Mouse (Mus musculus): ENCODE results near the gene Vsig2. TPM values are rescaled to one million over a fixed set of nuclear protein-coding genes. Genes with fewer than 3 reads are reported as not detected.

Gene Vsig2
- polyA plus RNA-seq, 1 experiment from 2014 or later = 1.1 TPM

- peak overlapping the region; percentile 39 for H3K4me3 ChIP-seq (ENCODE audit: low read length)
- H3K36me3 ChIP-seq (ENCODE audit: control insufficient read depth, insufficient read depth, low read length) = peaks cover 2% of the 10 kb centered on the region; the same call in 1 of the 2 replicates
- WGBS = 1% methylated on average over 32 of the region's 32 CpGs
- peak overlapping the region; percentile 68 for H3K4me2 ChIP-seq (ENCODE audit: low read length)
- H3K27me3 ChIP-seq (replicated peaks; ENCODE audit: control insufficient read depth, insufficient read depth, low read length) = peaks cover 35% of the 10 kb centered on the region
- H3K4me1 ChIP-seq (ENCODE audit: control insufficient read depth, insufficient read depth, low read depth, low read length) = peaks cover 19% of the 10 kb centered on the region
- H3K27ac ChIP-seq (ENCODE audit: low read depth, low read length) = no peak overlapping the region
- H3K9me3 ChIP-seq (ENCODE audit: control insufficient read depth, low read length) = no peaks in the 10 kb centered on the region
- ATAC-seq = peak; percentile 51
- peak overlapping the region; percentile 44 for H3K9ac ChIP-seq (ENCODE audit: low read depth, low read length)
Measured at GRCm38 (mm10) chr9:37530031-37530887, 8.8 kb upstream of the Vsig2 start.

DNA sequence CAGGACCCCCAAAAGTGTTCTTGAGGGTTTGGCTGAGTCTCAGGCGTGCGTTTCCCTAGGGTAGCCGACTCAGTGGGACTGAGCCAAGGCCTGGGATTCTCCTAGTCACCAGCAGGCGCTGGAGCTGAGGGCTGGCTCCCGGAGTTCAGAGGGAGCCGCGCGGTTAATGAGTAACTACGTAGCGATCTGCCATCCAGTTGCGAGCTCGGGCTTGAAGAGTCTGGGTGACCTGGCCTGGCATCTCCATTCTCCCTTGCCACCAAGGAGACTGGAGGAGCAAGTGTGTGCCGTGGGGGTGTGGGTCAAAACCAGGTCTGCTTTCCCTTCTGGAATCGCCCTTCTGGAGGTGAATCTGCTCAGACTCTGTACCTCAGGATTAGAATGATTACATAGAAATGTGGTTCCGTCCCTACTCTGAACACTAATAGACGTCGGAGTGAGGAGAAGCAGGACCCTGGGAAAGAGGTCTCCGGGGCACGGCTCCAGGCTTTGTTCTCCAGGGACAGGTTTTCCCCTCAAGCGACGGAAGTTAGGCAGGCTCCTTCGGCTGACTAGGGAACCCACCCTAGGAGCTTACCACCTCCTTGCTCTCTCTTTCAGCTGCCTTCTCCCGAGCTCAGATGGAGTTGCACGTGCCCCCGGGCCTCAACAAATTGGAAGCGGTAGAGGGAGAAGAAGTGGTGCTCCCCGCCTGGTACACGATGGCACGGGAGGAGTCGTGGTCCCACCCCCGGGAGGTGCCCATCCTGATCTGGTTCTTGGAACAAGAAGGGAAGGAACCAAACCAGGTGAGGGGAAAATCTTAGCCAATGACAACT, 8.0 kb upstream of the Vsig2 start:
- H3K27me3 ChIP-seq (replicated peaks; ENCODE audit: control insufficient read depth, insufficient read depth, low read length) = peaks cover 32% of the 10 kb centered on the region

GRCm38 (mm10) chr9:37536851-37537250, 2.2 kb upstream of the Vsig2 start:
- H3K9ac ChIP-seq (ENCODE audit: low read depth, low read length) = no peak overlapping the region
- H3K36me3 ChIP-seq (ENCODE audit: control insufficient read depth, insufficient read depth, low read length) = peaks cover 2% of the 10 kb centered on the region; the same call in 1 of the 2 replicates
- no peak for ATAC-seq
- no peaks in the 10 kb centered on the region for H3K4me1 ChIP-seq (ENCODE audit: control insufficient read depth, insufficient read depth, low read depth, low read length)
- no peak overlapping the region for H3K27ac ChIP-seq (ENCODE audit: low read depth, low read length)
- WGBS = 84% methylated on average over 4 of the region's 4 CpGs
- H3K9me3 ChIP-seq (ENCODE audit: control insufficient read depth, low read length) = no peaks in the 10 kb centered on the region
- H3K4me2 ChIP-seq (ENCODE audit: low read length) = no peak overlapping the region
- H3K4me3 ChIP-seq (ENCODE audit: low read length) = no peak overlapping the region
- H3K27me3 ChIP-seq (replicated peaks; ENCODE audit: control insufficient read depth, insufficient read depth, low read length) = peaks cover 2% of the 10 kb centered on the region; the same call in 1 of the 2 replicates

More for the DNA sequence above, 8.0 kb upstream of the Vsig2 start:
- peak; percentile 73 for ATAC-seq
- peaks cover 2% of the 10 kb centered on the region; the same call in 1 of the 2 replicates for H3K36me3 ChIP-seq (ENCODE audit: control insufficient read depth, insufficient read depth, low read length)
- H3K4me2 ChIP-seq (ENCODE audit: low read length) = peak overlapping the region; percentile 68
- H3K4me3 ChIP-seq (ENCODE audit: low read length) = peak overlapping the region; percentile 39
- 2% methylated on average over 31 of the region's 31 CpGs for WGBS
- H3K9ac ChIP-seq (ENCODE audit: low read depth, low read length) = peak overlapping the region; percentile 44
- H3K4me1 ChIP-seq (ENCODE audit: control insufficient read depth, insufficient read depth, low read depth, low read length) = peaks cover 19% of the 10 kb centered on the region
- no peaks in the 10 kb centered on the region for H3K9me3 ChIP-seq (ENCODE audit: control insufficient read depth, low read length)
- no peak overlapping the region for H3K27ac ChIP-seq (ENCODE audit: low read depth, low read length)

DNA sequence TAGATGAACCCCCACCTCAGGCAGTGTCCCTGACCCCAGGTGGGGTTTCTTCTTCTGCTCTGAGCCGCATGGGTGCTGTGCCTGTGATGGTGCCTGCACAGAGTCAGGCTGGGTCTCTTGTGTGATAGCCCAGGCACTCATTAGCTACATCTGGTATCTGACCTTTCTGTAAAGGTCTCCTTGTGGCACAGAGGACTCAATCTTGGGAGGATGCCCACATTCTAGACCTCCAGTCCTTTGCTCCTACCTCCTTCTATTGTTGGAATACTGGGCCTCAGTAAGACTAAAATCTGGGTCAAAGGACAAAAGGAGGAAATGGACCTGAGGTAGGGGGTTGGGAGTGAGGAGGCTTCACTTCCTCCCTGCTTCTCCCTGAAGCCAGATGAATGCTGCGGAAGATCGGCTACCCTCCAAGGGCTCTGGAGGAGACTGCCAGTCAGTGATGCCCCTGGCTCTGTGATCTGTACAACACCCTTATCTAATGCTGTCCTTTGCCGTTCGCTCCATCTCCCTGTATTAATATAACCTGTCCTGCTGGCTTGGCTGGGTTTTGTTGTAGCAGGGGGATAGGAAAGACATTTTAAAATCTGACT, 1.3 kb upstream of the Vsig2 start:
- H3K27ac ChIP-seq (ENCODE audit: low read depth, low read length) = no peak overlapping the region
- H3K27me3 ChIP-seq (replicated peaks; ENCODE audit: control insufficient read depth, insufficient read depth, low read length) = no peaks in the 10 kb centered on the region; the same call in 1 of the 2 replicates
- no peak overlapping the region for H3K4me3 ChIP-seq (ENCODE audit: low read length)
- no peaks in the 10 kb centered on the region for H3K9me3 ChIP-seq (ENCODE audit: control insufficient read depth, low read length)
- no peak overlapping the region for H3K9ac ChIP-seq (ENCODE audit: low read depth, low read length)
- 81% methylated on average over 5 of the region's 5 CpGs for WGBS
- no peaks in the 10 kb centered on the region for H3K4me1 ChIP-seq (ENCODE audit: control insufficient read depth, insufficient read depth, low read depth, low read length)
- no peak for ATAC-seq
- H3K36me3 ChIP-seq (ENCODE audit: control insufficient read depth, insufficient read depth, low read length) = peaks cover 2% of the 10 kb centered on the region; the same call in 1 of the 2 replicates
- H3K4me2 ChIP-seq (ENCODE audit: low read length) = no peak overlapping the region

DNA sequence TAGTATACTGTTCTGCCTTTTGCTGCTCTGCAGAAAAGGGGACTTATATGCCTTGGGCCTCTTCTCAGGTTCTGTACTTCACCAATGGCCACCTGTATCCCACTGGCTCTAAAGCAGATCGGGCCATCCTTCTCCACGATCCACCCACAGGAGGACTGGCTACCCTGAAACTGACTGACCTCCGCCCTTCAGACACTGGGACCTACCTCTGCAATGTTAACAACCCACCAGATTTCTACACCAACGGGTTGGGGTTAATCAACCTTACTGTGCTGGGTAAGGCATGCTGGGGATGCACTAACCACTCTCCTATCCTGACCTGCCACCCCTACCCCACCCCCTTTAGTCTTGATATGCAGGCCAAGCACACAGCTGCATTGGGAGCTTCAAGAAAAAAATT, 1.2 kb downstream of the Vsig2 start:
- Histone ChIP-seq H3K4me1 (ENCODE audit: control insufficient read depth, insufficient read depth, low read depth, low read length) (peaks cover 8% of the 10 kb centered on the region), H3K36me3 (ENCODE audit: control insufficient read depth, insufficient read depth, low read length) (no peaks in the 10 kb centered on the region), H3K9me3 (ENCODE audit: control insufficient read depth, low read length) (no peaks in the 10 kb centered on the region), H3K27me3 (replicated peaks; ENCODE audit: control insufficient read depth, insufficient read depth, low read length) (peaks cover 2% of the 10 kb centered on the region), H3K4me3 (ENCODE audit: low read length) (no peak overlapping the region), H3K9ac (ENCODE audit: low read depth, low read length) (no peak overlapping the region), H3K4me2 (ENCODE audit: low read length) (no peak overlapping the region), H3K27ac (ENCODE audit: low read depth, low read length) (no peak overlapping the region)
- 88% methylated on average over 4 of the region's 4 CpGs for WGBS
- ATAC-seq = no peak

DNA sequence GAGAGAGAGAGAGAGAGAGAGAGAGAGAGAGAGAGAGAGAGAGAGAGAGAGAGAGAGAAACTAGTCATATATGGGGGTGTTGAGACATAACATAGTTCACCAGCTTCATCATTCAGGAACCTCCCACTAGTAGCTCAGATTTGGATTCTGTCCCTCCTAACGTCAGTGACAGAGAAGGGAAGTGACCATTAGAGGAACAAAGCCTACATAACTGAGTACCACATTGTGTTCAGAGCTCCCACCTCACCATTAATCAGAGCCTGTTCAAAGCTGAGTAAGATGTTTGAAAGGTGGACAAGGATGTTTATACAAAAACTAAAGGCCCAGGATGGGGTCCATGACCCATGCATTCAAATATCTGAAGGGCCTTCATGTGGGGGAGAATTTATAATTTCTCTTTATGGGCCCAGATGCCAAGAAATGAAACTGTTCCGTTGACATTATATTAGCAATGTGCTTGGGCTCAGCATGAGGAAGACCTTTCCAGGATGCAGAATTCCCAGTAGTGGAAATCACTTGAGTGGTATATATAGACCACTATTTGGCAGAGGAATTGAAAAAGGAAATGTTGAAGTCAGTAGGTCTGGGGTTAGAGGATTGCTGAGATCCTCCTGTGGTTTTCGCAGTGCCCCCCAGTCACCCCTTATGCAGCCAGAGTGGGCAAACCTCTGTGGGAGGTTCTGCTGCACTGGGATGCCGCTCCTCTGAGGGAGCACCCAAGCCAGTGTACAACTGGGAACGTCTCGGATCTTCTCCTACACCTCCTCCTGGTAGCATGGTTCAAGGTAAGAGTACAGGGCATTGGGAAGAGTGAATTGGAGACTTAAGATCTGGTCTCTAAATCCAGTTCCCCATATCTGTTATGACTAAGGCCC, 1.9 kb downstream of the Vsig2 start:
- ATAC-seq = no peak
- Histone ChIP-seq H3K27ac (ENCODE audit: low read depth, low read length) (no peak overlapping the region), H3K4me1 (ENCODE audit: control insufficient read depth, insufficient read depth, low read depth, low read length) (peaks cover 10% of the 10 kb centered on the region), H3K4me2 (ENCODE audit: low read length) (no peak overlapping the region), H3K36me3 (ENCODE audit: control insufficient read depth, insufficient read depth, low read length) (no peaks in the 10 kb centered on the region), H3K9me3 (ENCODE audit: control insufficient read depth, low read length) (no peaks in the 10 kb centered on the region), H3K9ac (ENCODE audit: low read depth, low read length) (no peak overlapping the region), H3K27me3 (replicated peaks; ENCODE audit: control insufficient read depth, insufficient read depth, low read length) (peaks cover 9% of the 10 kb centered on the region), H3K4me3 (ENCODE audit: low read length) (no peak overlapping the region)
- WGBS = 88% methylated on average over 6 of the region's 6 CpGs

DNA sequence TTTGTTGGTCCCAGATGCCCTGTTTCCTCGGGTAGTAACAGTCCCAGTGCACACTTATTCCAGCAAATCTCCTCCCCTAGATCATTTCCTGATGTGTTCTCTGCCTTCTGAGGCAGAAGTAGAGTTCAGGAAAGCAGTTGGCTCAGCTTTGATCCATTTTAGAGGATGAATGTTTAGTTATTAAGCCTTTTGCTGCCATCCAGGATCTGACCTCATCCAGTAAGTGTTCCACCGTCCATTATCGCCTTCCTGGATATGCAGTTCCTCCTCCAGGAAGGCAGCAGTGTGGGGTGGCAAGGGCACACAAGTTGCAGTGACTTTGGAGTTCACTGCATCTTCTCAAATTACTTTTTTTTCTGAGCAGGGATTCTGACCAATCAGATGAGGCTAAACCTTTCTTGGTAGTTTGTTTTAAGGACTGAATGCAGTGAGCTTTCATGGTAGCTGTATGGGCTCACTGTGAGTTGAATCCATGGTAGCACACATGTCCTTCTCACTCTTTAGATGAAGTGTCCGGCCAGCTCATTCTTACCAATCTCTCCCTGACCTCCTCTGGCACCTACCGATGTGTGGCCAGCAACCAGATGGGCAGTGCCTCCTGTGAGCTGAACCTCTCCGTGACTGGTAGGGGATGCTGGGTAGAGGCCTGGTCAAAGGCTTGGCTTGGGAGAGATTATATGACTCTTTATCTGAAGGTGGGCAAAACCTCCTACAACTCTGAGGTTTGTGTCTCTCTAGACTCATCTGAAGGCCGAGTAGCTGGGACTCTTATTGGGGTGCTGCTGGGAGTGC, 3.0 kb downstream of the Vsig2 start:
- no peak for ATAC-seq
- Histone ChIP-seq H3K9ac (ENCODE audit: low read depth, low read length) (no peak overlapping the region), H3K27me3 (replicated peaks; ENCODE audit: control insufficient read depth, insufficient read depth, low read length) (peaks cover 15% of the 10 kb centered on the region), H3K36me3 (ENCODE audit: control insufficient read depth, insufficient read depth, low read length) (no peaks in the 10 kb centered on the region), H3K27ac (ENCODE audit: low read depth, low read length) (no peak overlapping the region), H3K4me1 (ENCODE audit: control insufficient read depth, insufficient read depth, low read depth, low read length) (peaks cover 10% of the 10 kb centered on the region), H3K4me2 (ENCODE audit: low read length) (no peak overlapping the region), H3K9me3 (ENCODE audit: control insufficient read depth, low read length) (no peaks in the 10 kb centered on the region), H3K4me3 (ENCODE audit: low read length) (no peak overlapping the region)
- 70% methylated on average over 7 of the region's 7 CpGs for WGBS

All from hindbrain, embryonic 16.5 days (tissue).